9 mouse cellular contexts compared by ENCODE assay signal in genomic region chr6:66910493-66911435, GRCm38 (mm10). TPM values are rescaled to one million over a fixed set of nuclear protein-coding genes. Genes with fewer than 3 reads are reported as not detected.
A peak's percentile ranks its signal among the peaks of the same experiment; 100 is the strongest.
DNase-seq lines count a peak whose midpoint lies in the region; ATAC-seq lines count a peak whose summit lies in the region.
"Had no signal": no experiment of that assay in that cellular context is flagged by ENCODE, and none has a peak within 500 bp of the region (broad histone marks: within the 10 kb centered on the region; RNA-seq: fewer than 3 reads in every experiment).

No protein-coding gene starts in this region.

- H3K27ac ChIP-seq in liver, embryonic 15.5 days (replicated peaks): peak overlapping the region; percentile 58
- H3K27ac ChIP-seq: midbrain, embryonic 12.5 days had no signal

- H3K36me3 ChIP-seq in liver, embryonic 15.5 days (replicated peaks): no peaks in the 10 kb centered on the region
- H3K36me3 ChIP-seq: midbrain, embryonic 12.5 days had no signal

- H3K4me2 ChIP-seq in liver, embryonic 15.5 days: peak overlapping the region; percentile 37; the same call in 1 of the 2 replicates
- H3K4me2 ChIP-seq: midbrain, embryonic 12.5 days had no signal

- H3K27me3 ChIP-seq in liver, embryonic 15.5 days: no peaks in the 10 kb centered on the region
- H3K27me3 ChIP-seq: midbrain, embryonic 12.5 days had no signal

- 44% methylated on average over 11 of the region's 11 CpGs for WGBS in liver, embryonic 15.5 days (ENCODE audit: insufficient replicate concordance)

- peaks cover 42% of the 10 kb centered on the region for H3K4me1 ChIP-seq in liver, embryonic 15.5 days (replicated peaks)
- H3K4me1 ChIP-seq: midbrain, embryonic 12.5 days had no signal

- peak; percentile 45 for DNase-seq in urinary bladder, postnatal 14 days (ENCODE audit: low spot score)
- DNase-seq in urinary bladder, postnatal 4 days (ENCODE audit: low spot score in 2 of 2): no peak
- DNase-seq in right cerebral cortex, postnatal 36 days (ENCODE audit: low spot score in 2 of 2): no peak
- no peak for DNase-seq in spleen, postnatal 36 days (ENCODE audit: low spot score in 2 of 2)
- no peak for DNase-seq in right cerebral cortex, postnatal 25 days
- DNase-seq in frontal cortex, postnatal 10 days (ENCODE audit: low spot score in 2 of 2): no peak

- no peaks in the 10 kb centered on the region for H3K9me3 ChIP-seq in liver, embryonic 15.5 days (replicated peaks)
- H3K9me3 ChIP-seq: midbrain, embryonic 12.5 days had no signal

- peak; percentile 62 to 69; a peak in 3 of 4 replicates for ATAC-seq in hematopoietic stem cell, adult 5-6 weeks (replicated peaks in 1 of 2; ENCODE audit: insufficient read depth in 1 of 2, low FRiP score in 2 of 2, low TSS enrichment in 1 of 2, low read depth in 1 of 2, poor library complexity in 2 of 2, severe bottlenecking in 2 of 2)
- ATAC-seq in liver, embryonic 15.5 days (ENCODE audit: insufficient read depth): peak; percentile 81

- no peak overlapping the region for H3K4me3 ChIP-seq in liver, embryonic 15.5 days (replicated peaks)
- H3K4me3 ChIP-seq: midbrain, embryonic 12.5 days had no signal

- no peak overlapping the region for H3K9ac ChIP-seq in liver, embryonic 15.5 days
- H3K9ac ChIP-seq: midbrain, embryonic 12.5 days had no signal

RNA-seq across cellular contexts. Expression of gene Gng12, which starts 14.6 kb away (rescaled TPM):
- 50.3 and 83.1 TPM in 2 replicates for total RNA-seq in hematopoietic stem cell, adult 5-6 weeks (2017)
- 27.8 and 31.2 TPM in 2 replicates for polyA plus RNA-seq in liver, embryonic 15.5 days (2015; fragmentation: Nextera tagmentation; extraction: Ambion mirVana)
